Mouse (Mus musculus) spleen, postnatal 14 days (tissue): ENCODE measurements around the gene Abcb10.

Experiments used
- DNase-seq, 2 experiments: peaks; one replicate each; pipeline ENCODE4 v3.0.0; 2021 to 2022; ENCODE audit warnings: low spot score in 2 of 2

Abcb10 gene

GRCm38 (mm10) chr8:123902653-123903052, 80.3 kb downstream of the Abcb10 start:
- DNase-seq, result no peak
